Mouse (Mus musculus) liver, postnatal 0 days (tissue): ENCODE results near the gene Foxa3.

Experiments used
- CTCF ChIP-seq: sonication (generic); IDR thresholded peaks from 2 replicates; pipeline ENCODE4 v1.5.1; 2016; ENCODE audit warnings: antibody characterized with exemption, low read depth
- EP300 ChIP-seq: IDR thresholded peaks from 2 replicates; pipeline ENCODE4 v1.6.1; 2016; ENCODE audit warnings: antibody characterized with exemption, low read depth, mild to moderate bottlenecking

GRCm38 (mm10) chr7:18987747-18988146 is 35.6 kb downstream of the Foxa3 start:
- TF ChIP-seq CTCF (no peak), EP300 (no peak)
